Mouse (Mus musculus): ENCODE results near the gene Hprt. TPM values are rescaled to one million over a fixed set of nuclear protein-coding genes. Genes with fewer than 3 reads are reported as not detected.

Hprt gene
- total RNA-seq (2023) = 10 to 100 TPM; 57.4 to 69.6 TPM

GRCm38 (mm10) chrX:52987905-52988783, at the start of gene Hprt:
Hprt (plus strand) TSS chrX:52988137.

Other genes with a start within 250 kb of the Hprt start
- not detected for gene Ccdc160, start 196.9 kb upstream of the Hprt start, total RNA-seq (2023)
- gene Phf6, start 75.9 kb upstream of the Hprt start, total RNA-seq (2023) = 10 to 100 TPM; 12.4 to 12.6 TPM